Mouse (Mus musculus): Measurements from ENCODE around the gene Tyro3. TPM values are rescaled to one million over a fixed set of nuclear protein-coding genes. Genes with fewer than 3 reads are reported as not detected.

Tyro3 gene
- polyA plus RNA-seq (2014; fragmentation: Nextera tagmentation; extraction: Ambion mirVana): 20.2 and 23.6 TPM in 2 replicates

GRCm38 (mm10) chr2:119797279-119797783, at the start of gene Tyro3:
Tyro3 (plus strand) TSS chr2:119797733.
- Histone ChIP-seq H3K9me3 (ENCODE audit: control insufficient read depth, low read length) (no peaks in the 10 kb centered on the region), H3K36me3 (ENCODE audit: control insufficient read depth, insufficient read depth, low read length) (no peaks in the 10 kb centered on the region), H3K4me1 (ENCODE audit: control insufficient read depth, insufficient read depth, low read length) (peaks cover 10% of the 10 kb centered on the region), H3K4me2 (ENCODE audit: low read depth, low read length) (no peak within 1 kb of the TSS), H3K27ac (replicated peaks; ENCODE audit: low read depth, low read length) (no peak within 1 kb of the TSS), H3K4me3 (ENCODE audit: low read depth, low read length) (no peak within 1 kb of the TSS; the same call in 1 of the 2 replicates), H3K27me3 (replicated peaks; ENCODE audit: control insufficient read depth, insufficient read depth, low read length) (peaks cover 10% of the 10 kb centered on the region; the same call in 1 of the 2 replicates), H3K9ac (ENCODE audit: low read depth, low read length) (no peak within 1 kb of the TSS)
- ATAC-seq (ENCODE audit: low read depth): no peak
- no peak for DNase-seq (ENCODE audit: low spot score)
- WGBS: 74% methylated on average over 5 of the region's 5 CpGs

- Histone ChIP-seq H3K4me3 (ENCODE audit: low read depth, low read length) (no peak overlapping the region), H3K4me1 (ENCODE audit: control insufficient read depth, insufficient read depth, low read length) (peaks cover 3% of the 10 kb centered on the region; the same call in 1 of the 2 replicates), H3K9ac (ENCODE audit: low read depth, low read length) (no peak overlapping the region), H3K9me3 (ENCODE audit: control insufficient read depth, low read length) (no peaks in the 10 kb centered on the region), H3K36me3 (ENCODE audit: control insufficient read depth, insufficient read depth, low read length) (no peaks in the 10 kb centered on the region), H3K27me3 (replicated peaks; ENCODE audit: control insufficient read depth, insufficient read depth, low read length) (peaks cover 50% of the 10 kb centered on the region), H3K4me2 (ENCODE audit: low read depth, low read length) (no peak overlapping the region), H3K27ac (replicated peaks; ENCODE audit: low read depth, low read length) (no peak overlapping the region)
- ATAC-seq (ENCODE audit: low read depth): no peak
- 73% methylated on average over 13 of the region's 13 CpGs for WGBS
- no peak for DNase-seq (ENCODE audit: low spot score)
These were observed 48.3 kb upstream of the Tyro3 start for GRCm38 (mm10) chr2:119749260-119749659.

- H3K27ac ChIP-seq (replicated peaks; ENCODE audit: low read depth, low read length): no peak overlapping the region
- H3K36me3 ChIP-seq (ENCODE audit: control insufficient read depth, insufficient read depth, low read length): no peaks in the 10 kb centered on the region
- H3K9me3 ChIP-seq (ENCODE audit: control insufficient read depth, low read length): no peaks in the 10 kb centered on the region
- H3K4me1 ChIP-seq (ENCODE audit: control insufficient read depth, insufficient read depth, low read length): no peaks in the 10 kb centered on the region
- H3K4me2 ChIP-seq (ENCODE audit: low read depth, low read length): peak overlapping the region; percentile 100
- H3K9ac ChIP-seq (ENCODE audit: low read depth, low read length): peak overlapping the region; percentile 61
- H3K4me3 ChIP-seq (ENCODE audit: low read depth, low read length): peak overlapping the region; percentile 60
- H3K27me3 ChIP-seq (replicated peaks; ENCODE audit: control insufficient read depth, insufficient read depth, low read length): peaks cover 74% of the 10 kb centered on the region
- ATAC-seq (ENCODE audit: low read depth) (peak; percentile 21; the same call in 1 of the 2 replicates), DNase-seq (ENCODE audit: low spot score) (no peak)
- WGBS: 7% methylated on average over 11 of the region's 31 CpGs
These were observed 39.9 kb upstream of the Tyro3 start for GRCm38 (mm10) chr2:119757601-119758100.

GRCm38 (mm10) chr2:119758101-119758843, 39.3 kb upstream of the Tyro3 start:
- Histone ChIP-seq H3K4me3 (ENCODE audit: low read depth, low read length) (peak overlapping the region; percentile 60), H3K9ac (ENCODE audit: low read depth, low read length) (peak overlapping the region; percentile 61), H3K27ac (replicated peaks; ENCODE audit: low read depth, low read length) (no peak overlapping the region), H3K9me3 (ENCODE audit: control insufficient read depth, low read length) (no peaks in the 10 kb centered on the region), H3K4me1 (ENCODE audit: control insufficient read depth, insufficient read depth, low read length) (no peaks in the 10 kb centered on the region), H3K4me2 (ENCODE audit: low read depth, low read length) (peak overlapping the region; percentile 100), H3K27me3 (replicated peaks; ENCODE audit: control insufficient read depth, insufficient read depth, low read length) (peaks cover 68% of the 10 kb centered on the region), H3K36me3 (ENCODE audit: control insufficient read depth, insufficient read depth, low read length) (no peaks in the 10 kb centered on the region)
- 1% methylated on average over 16 of the region's 77 CpGs for WGBS
- DNase-seq (ENCODE audit: low spot score) (no peak), ATAC-seq (ENCODE audit: low read depth) (peak; percentile 39)

- 5% methylated on average over 39 of the region's 44 CpGs for WGBS
- Histone ChIP-seq H3K27ac (replicated peaks; ENCODE audit: low read depth, low read length) (no peak overlapping the region), H3K4me1 (ENCODE audit: control insufficient read depth, insufficient read depth, low read length) (no peaks in the 10 kb centered on the region), H3K4me3 (ENCODE audit: low read depth, low read length) (peak overlapping the region; percentile 60), H3K4me2 (ENCODE audit: low read depth, low read length) (peak overlapping the region; percentile 100), H3K9ac (ENCODE audit: low read depth, low read length) (peak overlapping the region; percentile 61; the same call in 1 of the 2 replicates), H3K27me3 (replicated peaks; ENCODE audit: control insufficient read depth, insufficient read depth, low read length) (peaks cover 66% of the 10 kb centered on the region), H3K36me3 (ENCODE audit: control insufficient read depth, insufficient read depth, low read length) (peaks cover 8% of the 10 kb centered on the region), H3K9me3 (ENCODE audit: control insufficient read depth, low read length) (no peaks in the 10 kb centered on the region)
- ATAC-seq (ENCODE audit: low read depth): no peak
- DNase-seq (ENCODE audit: low spot score): no peak
These were observed 38.4 kb upstream of the Tyro3 start for GRCm38 (mm10) chr2:119758844-119759835.

- peak within 1 kb of the TSS; percentile 100; the same call in 1 of the 2 replicates for H3K4me2 ChIP-seq (ENCODE audit: low read depth, low read length)
- H3K4me3 ChIP-seq (ENCODE audit: low read depth, low read length): no peak within 1 kb of the TSS
These were observed 37.3 kb upstream of the Tyro3 start, which contains the start of gene Ltk for GRCm38 (mm10) chr2:119760251-119760650. Ltk (minus strand) TSS chr2:119760431.

GRCm38 (mm10) chr2:119762276-119762675, 35.3 kb upstream of the Tyro3 start:
- Histone ChIP-seq H3K36me3 (ENCODE audit: control insufficient read depth, insufficient read depth, low read length) (peaks cover 34% of the 10 kb centered on the region), H3K9ac (ENCODE audit: low read depth, low read length) (no peak overlapping the region), H3K4me2 (ENCODE audit: low read depth, low read length) (no peak overlapping the region), H3K27ac (replicated peaks; ENCODE audit: low read depth, low read length) (no peak overlapping the region), H3K4me3 (ENCODE audit: low read depth, low read length) (no peak overlapping the region), H3K4me1 (ENCODE audit: control insufficient read depth, insufficient read depth, low read length) (no peaks in the 10 kb centered on the region), H3K9me3 (ENCODE audit: control insufficient read depth, low read length) (no peaks in the 10 kb centered on the region), H3K27me3 (replicated peaks; ENCODE audit: control insufficient read depth, insufficient read depth, low read length) (peaks cover 43% of the 10 kb centered on the region)
- WGBS: 70% methylated on average over 1 of the region's 1 CpGs
- no peak for DNase-seq (ENCODE audit: low spot score)
- ATAC-seq (ENCODE audit: low read depth): no peak

More at GRCm38 (mm10) chr2:119760251-119760650, 37.3 kb upstream of the Tyro3 start, which contains the start of gene Ltk:
- ATAC-seq (ENCODE audit: low read depth): no peak
- Histone ChIP-seq H3K9me3 (ENCODE audit: control insufficient read depth, low read length) (no peaks in the 10 kb centered on the region), H3K27ac (replicated peaks; ENCODE audit: low read depth, low read length) (no peak within 1 kb of the TSS), H3K4me1 (ENCODE audit: control insufficient read depth, insufficient read depth, low read length) (no peaks in the 10 kb centered on the region), H3K27me3 (replicated peaks; ENCODE audit: control insufficient read depth, insufficient read depth, low read length) (peaks cover 58% of the 10 kb centered on the region), H3K36me3 (ENCODE audit: control insufficient read depth, insufficient read depth, low read length) (peaks cover 17% of the 10 kb centered on the region), H3K9ac (ENCODE audit: low read depth, low read length) (no peak within 1 kb of the TSS)
- 22% methylated on average over 9 of the region's 9 CpGs for WGBS
- DNase-seq (ENCODE audit: low spot score): no peak

- no peak overlapping the region for H3K27ac ChIP-seq (replicated peaks; ENCODE audit: low read depth, low read length)
- peaks cover 45% of the 10 kb centered on the region for H3K36me3 ChIP-seq (ENCODE audit: control insufficient read depth, insufficient read depth, low read length)
- H3K4me1 ChIP-seq (ENCODE audit: control insufficient read depth, insufficient read depth, low read length): no peaks in the 10 kb centered on the region
- H3K4me3 ChIP-seq (ENCODE audit: low read depth, low read length): no peak overlapping the region
- H3K9me3 ChIP-seq (ENCODE audit: control insufficient read depth, low read length): no peaks in the 10 kb centered on the region
- no peak for DNase-seq (ENCODE audit: low spot score)
- H3K4me2 ChIP-seq (ENCODE audit: low read depth, low read length): no peak overlapping the region
- no peak overlapping the region for H3K9ac ChIP-seq (ENCODE audit: low read depth, low read length)
- WGBS: 45% methylated on average over 4 of the region's 4 CpGs
- peaks cover 26% of the 10 kb centered on the region for H3K27me3 ChIP-seq (replicated peaks; ENCODE audit: control insufficient read depth, insufficient read depth, low read length)
- ATAC-seq (ENCODE audit: low read depth): peak; percentile 34; the same call in 1 of the 2 replicates
These were observed 33.6 kb upstream of the Tyro3 start for GRCm38 (mm10) chr2:119763924-119764323.
